Mouse (Mus musculus) ES-Bruce4 (cell line): ENCODE measurements around the gene Sdk2.

Source experiments
- CTCF ChIP-seq: IDR thresholded peaks from one replicate; pipeline ENCODE4 v1.8.1; 2011; ENCODE audit warnings: low read depth, low read length
- POLR2A ChIP-seq: IDR thresholded peaks from one replicate; pipeline ENCODE4 v1.8.1; 2011; ENCODE audit warnings: low read length; ENCODE audit not compliant: insufficient read depth

- TF ChIP-seq CTCF = no peak
- TF ChIP-seq POLR2A = no peak
These were observed 5.8 kb upstream of the Sdk2 start for GRCm38 (mm10) chr11:114072644-114073043.
